Mouse (Mus musculus) CD4-positive, CD25-positive, alpha-beta regulatory T cell (primary cell): ENCODE data around the gene Hspb11. TPM values are rescaled to one million over a fixed set of nuclear protein-coding genes. Genes with fewer than 3 reads are reported as not detected.

Experiments used
- polyA plus RNA-seq: library from polyadenylated mRNA; unstranded; fragments of 100-300 nt; shearing (Covaris generic); gene quantifications from one replicate; pipeline ENCODE4 v1.2.1, GENCODE M21; 2017

Hspb11 gene
- polyA plus RNA-seq, result 23.1 TPM

GRCm38 (mm10) chr4:107253125-107254091, at the start of gene Hspb11, which contains the start of gene Lrrc42:
TSS of gene Hspb11 (plus strand) at chr4:107253593.
TSS of gene Lrrc42 (minus strand) at chr4:107253532.

GRCm38 (mm10) chr4:107208880-107209279, 44.5 kb upstream of the Hspb11 start, which contains the start of gene Ldlrad1:
TSS of gene Ldlrad1 (plus strand) at chr4:107209180.

GRCm38 (mm10) chr4:107306966-107307365, 53.6 kb downstream of the Hspb11 start, which contains the start of gene Dio1:
TSS of gene Dio1 (minus strand) at chr4:107307169.

GRCm38 (mm10) chr4:107313690-107314478, 60.5 kb downstream of the Hspb11 start, which contains the start of gene Yipf1:
TSS of gene Yipf1 (plus strand) at chr4:107314363.

Other genes with a start within 250 kb of the Hspb11 start
- 68.2 TPM for gene Mrpl37, start 186.7 kb upstream of the Hspb11 start, polyA plus RNA-seq
- gene Cyb5rl, start 186.6 kb upstream of the Hspb11 start, polyA plus RNA-seq, result 9.3 TPM
- not detected for gene Cdcp2, start 156.7 kb upstream of the Hspb11 start, polyA plus RNA-seq
- 397 TPM for gene Tmem59, start 75.2 kb upstream of the Hspb11 start, polyA plus RNA-seq
- 25.6 TPM for gene Tceanc2, start 74.5 kb upstream of the Hspb11 start, polyA plus RNA-seq
- 0.28 TPM for gene Ldlrad1, start 44.4 kb upstream of the Hspb11 start, polyA plus RNA-seq
- 33.3 TPM for gene Lrrc42, start 61 bp upstream of the Hspb11 start, polyA plus RNA-seq
- gene Dio1, start 53.6 kb downstream of the Hspb11 start, polyA plus RNA-seq, result not detected
- gene Yipf1, start 60.8 kb downstream of the Hspb11 start, polyA plus RNA-seq, result 97.0 TPM
- gene Ndc1, start 114.2 kb downstream of the Hspb11 start, polyA plus RNA-seq, result 8.9 TPM
- 0.57 TPM for gene Glis1, start 181.0 kb downstream of the Hspb11 start, polyA plus RNA-seq